Mouse (Mus musculus): ENCODE measurements around the gene Kcmf1.
"Not testable (repeated sequence)": the region's sequence is repeated elsewhere in the genome, so short reads cannot be mapped to it uniquely, and the experiment has no call there.

The Kcmf1 gene

DNA sequence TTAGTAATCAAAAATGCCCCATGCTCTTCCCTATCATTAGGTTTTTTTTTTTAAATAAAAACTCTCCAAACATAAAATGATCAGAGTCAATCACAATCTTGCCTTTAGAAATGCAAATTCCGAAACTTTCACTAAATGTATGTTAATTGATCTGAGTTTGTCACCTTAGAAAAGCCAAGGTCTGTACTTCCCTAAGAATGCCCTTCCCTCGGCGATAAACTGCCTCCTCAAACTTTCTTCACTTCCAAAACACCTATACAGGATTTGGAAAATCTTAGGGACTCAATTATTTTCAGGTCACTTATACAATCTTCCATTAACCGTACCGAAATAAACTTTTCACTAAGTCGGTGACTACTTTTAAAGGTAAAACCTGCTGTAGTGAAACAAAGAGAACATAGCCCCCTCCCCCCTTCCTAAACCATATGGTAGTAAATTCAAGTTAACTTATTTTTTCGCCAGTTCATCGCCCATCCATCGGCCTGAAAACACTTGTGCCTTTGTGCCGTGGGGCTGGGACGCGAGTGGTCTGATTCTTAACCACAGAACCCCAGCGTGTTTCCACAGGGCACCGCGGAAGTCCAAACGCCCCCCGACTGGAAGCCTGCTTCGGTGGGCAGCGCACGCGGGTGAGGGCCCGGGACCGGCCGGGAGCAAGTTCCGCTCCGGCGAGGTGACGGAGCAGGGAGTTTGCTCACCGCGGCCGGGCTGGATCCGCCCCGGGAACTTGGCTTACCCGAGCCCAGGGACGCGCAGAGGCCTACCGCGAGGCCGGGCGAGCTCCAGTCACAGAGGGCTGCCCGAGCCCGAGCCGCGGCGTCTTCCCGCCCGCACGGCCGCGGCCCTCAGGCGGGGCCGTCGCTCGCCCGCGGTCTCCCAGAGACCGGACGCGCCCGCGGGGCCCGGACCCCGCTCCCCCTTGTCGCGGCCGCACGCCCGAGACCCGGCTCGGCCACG is 1.3 kb downstream of the Kcmf1 start:
- DNase-seq: peak; percentile 60 to 80

DNA sequence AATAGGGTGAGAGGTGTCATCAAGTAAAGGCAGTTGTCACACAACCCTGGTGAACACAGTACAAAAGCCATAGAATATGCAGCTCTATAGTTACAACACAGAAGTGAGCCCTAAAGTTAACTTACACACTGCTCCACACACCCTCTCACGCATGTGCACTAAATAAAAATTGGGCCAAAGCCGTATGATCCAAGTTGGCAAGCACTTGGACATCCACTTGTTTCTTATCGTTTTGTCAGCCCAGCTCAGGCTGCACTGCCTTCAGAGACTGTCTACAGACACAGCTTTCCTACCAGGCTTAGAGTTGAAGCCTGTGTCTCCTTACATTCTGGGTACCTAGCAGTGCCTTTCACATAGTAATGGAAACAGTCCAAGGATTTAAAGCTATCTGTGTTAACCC is 4.8 kb downstream of the Kcmf1 start:
- DNase-seq: no peak

DNA sequence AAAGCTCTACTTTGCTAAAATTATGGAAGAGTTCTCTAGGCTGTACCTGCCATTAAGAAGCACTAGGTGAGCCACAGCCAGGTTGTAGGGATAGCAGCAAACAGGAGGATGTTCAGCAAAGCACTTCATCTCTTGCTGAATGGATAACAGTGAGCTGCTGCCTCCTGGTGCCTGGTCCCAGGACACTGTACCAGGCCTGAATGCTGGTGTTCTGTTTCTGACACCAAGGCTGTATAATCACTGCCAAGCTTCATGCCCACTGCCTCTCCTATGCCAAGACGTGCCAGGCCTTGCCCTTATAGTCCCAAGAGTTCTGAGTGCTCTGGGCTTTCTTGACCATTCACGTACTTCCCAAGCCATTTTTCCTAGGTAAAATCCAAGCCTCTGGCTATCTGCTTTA is 8.5 kb downstream of the Kcmf1 start:
- DNase-seq: no peak

DNA sequence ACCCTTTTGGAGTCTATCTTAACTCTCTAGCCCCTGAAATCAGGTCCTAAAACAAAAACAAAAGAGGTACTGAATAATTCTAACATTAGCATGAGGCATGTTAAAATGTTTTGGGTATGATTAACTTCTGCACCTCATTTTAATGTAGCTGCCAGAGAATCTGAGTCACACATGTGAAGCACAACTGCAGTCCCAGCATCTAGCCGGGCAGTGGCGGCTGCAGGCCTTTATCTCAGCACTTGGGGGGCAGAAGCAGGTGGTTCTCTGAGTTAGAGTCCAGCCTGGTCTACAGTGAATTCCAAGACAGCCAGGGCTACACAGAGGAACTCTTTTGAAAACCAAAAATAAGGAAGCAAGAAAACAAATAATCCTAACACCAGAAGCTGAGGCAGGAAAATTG is 11.1 kb downstream of the Kcmf1 start:
- DNase-seq: no peak

DNA sequence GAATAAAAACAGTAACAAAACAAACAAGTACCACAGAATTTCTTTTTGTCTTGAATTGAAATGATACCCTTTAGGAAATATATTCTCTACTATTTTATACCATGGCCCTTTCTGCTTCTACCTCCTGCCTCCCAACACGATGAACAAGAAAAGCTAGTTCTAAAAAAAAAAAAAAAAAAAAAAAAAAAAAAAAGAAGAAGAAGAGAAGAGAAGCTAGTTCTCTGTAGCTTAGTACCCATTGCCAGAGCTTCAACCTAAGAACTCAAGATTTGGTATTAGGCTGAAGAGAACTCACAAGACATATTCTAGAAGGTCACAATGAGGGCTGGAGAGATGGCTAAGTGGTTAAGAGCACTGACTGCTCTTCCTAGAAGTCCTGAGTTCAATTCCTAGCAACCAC is 14.5 kb downstream of the Kcmf1 start:
- no peak for DNase-seq

DNA sequence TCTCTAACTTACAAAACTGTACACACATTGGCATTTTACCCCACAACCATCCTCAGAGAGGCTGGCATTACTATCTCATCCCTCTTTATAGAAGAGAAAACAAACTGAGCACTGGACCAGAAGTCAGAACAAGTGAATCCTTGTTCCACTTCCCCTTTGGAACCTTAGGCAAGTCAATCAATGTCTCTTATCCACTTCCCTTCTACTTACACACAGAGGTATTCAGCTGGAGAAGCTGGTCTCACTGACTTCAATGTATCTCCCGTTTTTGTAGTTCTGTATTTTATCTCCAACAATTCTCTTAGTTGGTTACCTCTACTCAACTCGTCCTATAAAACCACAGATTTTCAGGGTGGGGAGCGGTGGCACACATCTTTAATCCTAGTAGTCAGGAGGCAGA is 15.0 kb downstream of the Kcmf1 start:
- no peak for DNase-seq

DNA sequence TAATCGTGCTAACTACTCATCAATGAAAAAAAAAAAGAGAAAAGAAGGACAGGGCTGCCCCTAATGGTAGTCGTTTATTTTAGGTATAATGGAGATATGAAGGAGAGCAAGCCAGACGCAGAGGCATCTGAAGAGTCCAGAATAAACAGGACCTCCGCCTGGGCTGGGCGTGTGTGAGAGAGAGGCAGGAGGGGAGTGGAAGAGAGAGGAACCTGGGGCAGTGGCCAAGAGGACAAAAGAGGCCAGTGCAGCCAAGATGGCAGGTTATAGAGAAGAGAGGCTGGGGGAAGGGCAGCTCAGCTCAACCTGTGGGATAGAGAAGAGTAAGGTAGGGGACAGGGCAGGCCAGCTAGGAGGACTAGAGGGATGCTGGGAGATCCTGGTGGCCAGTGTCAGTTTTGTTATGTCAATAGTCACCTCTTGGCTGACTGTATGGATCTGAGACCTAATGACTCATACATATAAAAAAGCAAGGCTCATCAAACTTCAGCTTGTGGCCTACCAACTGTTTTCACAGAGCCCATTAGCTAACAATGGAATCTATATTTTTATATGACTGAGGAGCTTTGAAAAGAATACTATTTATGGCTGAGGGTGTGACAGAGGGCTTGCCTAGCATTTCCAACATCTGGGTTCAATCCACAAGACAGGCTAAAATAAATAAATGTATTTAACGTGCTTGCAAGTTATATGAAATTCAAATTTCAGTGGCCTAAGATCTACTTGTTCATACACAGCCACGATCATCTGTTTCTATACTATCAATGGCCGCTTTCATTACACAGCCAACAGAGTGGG is 16.9 kb downstream of the Kcmf1 start:
- DNase-seq: peak in 1 of 2 experiments; percentile 37

DNA sequence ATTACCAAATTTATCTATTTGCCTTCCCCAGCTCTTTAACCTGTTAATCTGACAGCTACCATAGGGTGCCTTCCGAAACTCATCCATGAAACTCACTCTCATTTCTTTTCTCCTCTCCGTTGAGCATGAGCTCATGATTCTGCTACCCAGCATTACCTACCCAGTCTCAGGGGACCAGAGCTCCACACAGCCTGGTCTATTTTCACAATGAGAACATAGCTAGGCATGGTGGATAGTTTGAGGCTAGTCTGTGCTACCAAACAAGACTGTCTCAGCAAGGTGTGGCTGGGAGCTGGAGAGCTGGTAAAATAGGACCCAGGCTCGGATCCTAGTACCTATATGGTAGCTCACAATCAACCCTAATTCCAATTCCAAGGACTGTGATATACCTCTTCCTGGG is 17.6 kb downstream of the Kcmf1 start:
- DNase-seq: no peak

DNA sequence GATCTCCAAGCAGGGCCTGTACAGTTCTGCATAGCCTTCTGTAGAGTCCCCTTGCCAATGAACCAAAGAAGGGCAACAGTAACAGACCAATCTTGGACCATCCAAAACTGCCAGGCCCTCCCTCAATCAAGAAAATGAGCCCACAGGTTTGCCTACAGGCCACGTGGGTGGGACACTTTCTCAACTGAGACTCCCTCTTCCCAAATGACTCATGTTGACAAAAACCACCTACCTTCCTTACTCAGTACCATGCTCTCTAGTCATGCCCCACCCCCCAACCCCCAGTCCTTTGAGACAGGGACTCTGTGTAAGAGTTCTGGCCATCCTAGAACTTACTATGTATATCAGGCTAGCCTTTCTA is 18.2 kb downstream of the Kcmf1 start:
- peak in 1 of 2 experiments; percentile 15 for DNase-seq

DNA sequence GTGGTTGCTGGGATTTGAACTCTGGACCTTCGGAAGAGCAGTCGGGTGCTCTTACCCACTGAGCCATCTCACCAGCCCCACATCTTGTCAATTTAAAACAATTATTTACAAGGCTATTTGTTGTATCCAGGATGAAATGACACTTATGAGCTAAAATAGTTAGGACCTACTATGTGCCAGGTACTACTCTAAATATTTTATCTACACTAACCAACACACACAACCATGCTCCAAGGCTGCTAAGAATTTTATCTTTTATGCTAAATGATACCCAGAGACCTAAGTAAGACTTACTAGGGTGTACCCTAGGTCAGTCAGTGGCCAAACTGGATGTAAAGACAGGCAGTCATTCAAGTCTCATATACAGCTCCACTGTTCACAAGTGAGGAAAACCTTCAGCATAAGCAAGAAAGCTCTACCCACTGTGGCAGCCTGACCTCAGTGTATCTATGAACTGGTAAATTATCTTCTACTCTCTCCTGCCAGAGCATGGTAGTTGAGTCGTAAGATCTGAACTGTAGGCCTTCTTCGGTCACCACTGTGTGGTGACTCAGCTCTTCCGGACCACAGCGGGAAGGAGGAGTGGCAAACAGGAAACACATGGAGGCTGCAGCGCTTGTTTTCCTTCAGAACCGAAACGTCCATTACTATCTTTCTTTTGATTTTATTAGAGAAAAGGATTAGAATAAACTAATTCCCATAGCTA is 18.7 kb downstream of the Kcmf1 start:
- DNase-seq: peak in 1 of 2 experiments; percentile 36

DNA sequence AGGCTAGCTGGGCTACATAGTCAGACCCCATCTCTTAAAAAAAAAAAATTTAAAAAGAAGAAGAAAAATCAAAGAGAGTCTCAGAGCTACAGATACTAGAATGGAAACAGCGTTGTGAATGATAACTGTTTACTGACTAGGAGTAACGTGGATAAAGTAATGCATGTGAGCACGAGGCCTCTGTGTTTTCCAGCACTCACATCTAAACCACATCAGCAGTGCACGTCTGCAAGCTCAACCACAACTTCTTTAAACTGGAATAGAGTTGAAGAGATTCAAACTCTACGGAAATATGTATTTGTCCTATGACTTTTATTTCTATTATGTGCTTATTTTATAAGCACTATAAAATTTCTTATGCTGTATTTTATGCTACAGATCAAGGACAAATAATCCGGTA is 23.1 kb downstream of the Kcmf1 start:
- DNase-seq: no peak

DNA sequence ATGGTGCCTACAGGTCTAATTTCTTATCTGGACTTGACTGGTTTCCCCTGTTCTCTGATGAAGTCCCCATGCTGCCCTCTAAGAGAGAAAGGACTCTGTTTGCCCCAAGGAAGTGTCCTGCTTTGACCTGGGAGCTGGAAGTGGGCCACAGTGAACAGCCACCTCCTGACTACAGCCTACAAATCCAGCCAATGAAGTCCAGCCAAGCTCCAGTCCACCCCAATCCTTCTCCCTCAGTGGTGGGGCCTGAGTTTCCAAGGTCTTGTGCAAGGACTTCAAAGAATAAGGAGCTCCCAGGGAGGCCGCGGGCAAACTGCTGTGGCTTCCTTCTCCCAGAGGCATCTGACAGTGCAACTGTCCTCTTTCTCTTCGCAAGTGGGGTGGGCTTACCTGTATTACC is 26.4 kb downstream of the Kcmf1 start:
- peak; percentile 76 to 91 for DNase-seq

DNA sequence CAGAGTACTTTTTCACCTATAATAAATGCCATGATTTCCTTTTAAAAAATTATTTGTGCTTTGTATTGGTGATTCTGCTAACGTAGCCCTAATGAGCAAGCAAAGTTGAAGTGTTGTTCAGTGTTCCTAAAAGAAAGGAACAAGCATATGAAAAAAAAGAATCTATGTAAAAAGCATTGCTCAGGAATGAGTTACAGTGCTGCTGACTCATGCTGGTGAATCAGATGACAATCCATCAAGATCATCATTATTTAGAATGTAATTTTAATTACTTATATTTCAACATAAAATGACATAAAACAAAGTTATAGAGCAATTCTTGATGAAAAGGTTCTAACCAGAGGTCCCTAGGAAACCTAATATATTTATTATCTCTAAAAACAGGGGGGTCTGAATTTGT is 27.5 kb downstream of the Kcmf1 start:
- DNase-seq: no peak

DNA sequence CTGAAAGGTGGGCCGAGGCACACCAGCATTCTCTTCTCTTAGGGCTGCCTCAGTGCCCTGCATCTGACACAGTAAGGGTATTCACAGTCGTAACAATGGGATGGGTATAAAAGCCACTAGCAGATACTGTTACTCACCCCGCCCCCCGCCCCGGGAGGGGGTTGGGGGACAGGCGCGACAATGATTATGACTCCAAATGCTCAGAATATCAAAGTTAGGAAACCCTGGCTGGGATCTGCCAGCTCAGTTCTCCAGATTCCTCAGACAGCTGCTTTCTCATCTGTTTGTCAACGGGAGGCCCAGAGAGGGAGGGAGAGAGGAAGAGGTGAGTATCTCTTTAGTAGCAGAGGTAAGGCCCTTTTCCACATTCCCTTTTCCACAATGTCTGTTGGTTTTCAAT is 30.2 kb downstream of the Kcmf1 start:
- no peak for DNase-seq

DNA sequence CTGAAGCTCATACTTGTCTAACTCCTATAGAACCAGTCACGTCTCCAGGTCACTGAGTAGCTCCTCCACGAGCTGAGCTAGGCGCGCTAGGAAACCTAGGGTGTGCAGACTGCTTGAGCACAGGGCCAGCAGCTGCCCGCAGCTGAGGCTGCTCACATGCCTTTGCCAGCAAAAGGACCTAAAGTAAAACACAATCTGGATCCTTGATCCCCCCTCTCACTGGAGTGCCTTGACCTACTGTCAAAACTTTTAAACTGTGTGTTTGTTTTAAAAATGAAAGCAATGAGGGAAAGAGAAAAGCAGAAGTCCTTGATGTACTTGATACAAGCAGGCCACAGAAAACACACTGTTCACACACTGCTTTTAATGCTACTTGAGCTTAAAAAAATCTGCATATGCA is 31.1 kb downstream of the Kcmf1 start:
- peak in 1 of 2 experiments; percentile 15 for DNase-seq

DNA sequence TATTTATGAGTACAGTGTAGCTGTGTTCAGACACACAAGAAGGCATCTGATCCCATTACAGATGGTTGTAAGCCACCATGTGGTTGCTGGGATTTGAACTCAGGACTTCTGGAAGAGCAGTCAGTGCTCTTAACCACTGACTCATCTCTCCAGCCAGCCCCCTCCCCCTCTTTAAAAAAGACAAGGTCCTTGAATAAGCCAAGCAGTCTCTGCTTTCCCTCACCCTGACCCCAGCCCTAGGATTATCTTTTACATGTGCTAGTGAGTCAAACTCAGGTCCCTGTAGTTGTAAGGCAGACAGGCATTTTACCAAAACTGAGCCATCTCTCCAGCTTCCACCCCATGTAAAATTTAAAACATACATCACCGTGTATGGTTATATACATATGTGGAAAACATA is 32.0 kb downstream of the Kcmf1 start:
- DNase-seq: no peak

DNA sequence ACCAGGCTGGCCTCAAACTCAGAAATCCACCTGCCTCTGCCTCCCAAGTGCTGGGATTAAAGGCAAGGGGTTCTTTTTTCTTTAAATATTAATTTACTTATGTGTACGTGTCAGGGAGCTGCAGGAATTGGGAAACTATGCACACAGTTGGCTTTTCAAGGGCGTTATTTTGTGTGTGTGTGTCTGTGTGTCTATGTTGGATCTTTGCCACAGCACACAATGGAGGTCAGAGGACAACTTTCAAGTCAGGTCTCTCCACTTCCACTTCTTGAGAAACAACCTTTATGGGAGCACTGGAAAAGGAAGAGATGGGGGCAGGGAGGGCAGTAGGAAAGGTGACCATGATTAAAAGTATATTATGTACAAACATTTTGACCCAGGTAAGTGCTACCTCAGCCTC is 33.5 kb downstream of the Kcmf1 start:
- DNase-seq: no peak

DNA sequence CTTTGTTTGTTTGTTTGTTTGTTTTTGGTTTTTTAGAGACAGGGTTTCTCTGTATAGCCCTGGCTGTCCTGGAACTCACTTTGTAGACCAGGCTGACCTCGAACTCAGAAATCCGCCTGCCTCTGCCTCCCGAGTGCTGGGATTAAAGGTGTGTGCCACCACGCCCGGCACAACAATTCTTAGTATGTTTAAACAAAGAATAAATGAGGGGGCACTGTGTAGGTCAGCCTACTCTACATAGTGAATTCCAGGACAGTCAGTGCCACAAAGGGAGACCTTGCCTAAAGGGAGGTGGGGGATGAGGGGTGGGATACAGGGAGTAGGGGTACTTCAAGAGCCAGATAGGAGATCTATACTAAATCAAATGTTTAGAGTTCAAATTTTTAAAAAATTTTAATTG is 37.1 kb downstream of the Kcmf1 start:
- DNase-seq: not testable (repeated sequence)

DNA sequence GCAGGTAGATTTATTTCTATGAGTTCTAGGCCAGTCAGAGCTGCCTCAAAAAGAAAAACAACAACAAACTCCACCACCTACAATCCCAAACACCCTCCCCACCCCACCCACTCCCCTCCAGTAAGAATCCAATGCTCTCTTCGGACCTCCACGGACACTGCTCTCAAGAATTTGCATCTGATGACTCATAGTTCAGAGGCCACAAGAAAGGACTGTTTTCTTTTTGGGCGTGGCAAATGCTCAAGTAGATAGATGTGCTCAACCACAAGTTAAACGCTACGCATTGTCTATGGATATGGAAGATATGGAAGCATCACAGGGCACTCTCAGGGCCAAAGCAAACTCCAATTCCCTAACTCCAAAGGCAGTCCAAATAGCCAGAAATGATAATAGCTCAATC is 45.5 kb downstream of the Kcmf1 start:
- no peak for DNase-seq

DNA sequence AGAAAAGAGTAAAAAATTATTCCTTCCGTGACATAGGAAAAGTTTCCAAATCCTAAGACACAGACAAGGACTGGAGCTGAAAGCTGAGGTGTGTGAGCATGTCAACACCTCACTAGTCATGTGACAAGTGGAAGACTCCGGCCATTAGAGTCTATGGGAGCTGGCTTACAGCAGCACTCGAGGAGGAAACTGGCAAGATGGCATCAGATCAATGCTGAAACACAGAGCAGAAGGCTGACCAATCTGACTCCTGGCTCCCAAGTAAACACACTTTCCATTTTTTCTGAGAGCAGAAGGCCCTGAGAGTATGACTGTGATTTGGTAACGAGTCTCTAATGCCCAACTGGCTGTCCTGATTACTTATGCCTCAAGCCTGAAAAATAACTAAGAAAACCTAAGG is 47.6 kb downstream of the Kcmf1 start:
- no peak for DNase-seq

DNA sequence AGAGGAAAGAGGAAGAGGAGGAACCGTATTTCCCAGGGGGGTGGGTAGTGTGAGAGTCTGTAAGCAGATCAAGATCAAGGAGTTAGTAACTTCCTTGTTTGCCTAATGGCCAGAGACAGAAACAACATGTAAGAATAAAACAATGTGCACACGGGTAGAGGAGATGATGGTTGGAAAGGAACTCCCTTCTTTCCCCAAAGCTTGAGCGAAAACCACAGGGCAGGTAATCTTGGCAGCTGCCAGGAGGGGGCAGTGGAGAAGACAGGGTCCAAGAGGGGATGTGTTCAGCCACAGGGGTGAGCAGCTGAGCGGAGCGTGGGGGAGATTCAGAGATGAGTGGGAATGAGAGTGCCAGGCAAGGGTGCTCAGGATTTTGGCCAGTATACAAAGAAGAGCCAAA is 48.1 kb downstream of the Kcmf1 start:
- peak; percentile 24 to 47 for DNase-seq

DNA sequence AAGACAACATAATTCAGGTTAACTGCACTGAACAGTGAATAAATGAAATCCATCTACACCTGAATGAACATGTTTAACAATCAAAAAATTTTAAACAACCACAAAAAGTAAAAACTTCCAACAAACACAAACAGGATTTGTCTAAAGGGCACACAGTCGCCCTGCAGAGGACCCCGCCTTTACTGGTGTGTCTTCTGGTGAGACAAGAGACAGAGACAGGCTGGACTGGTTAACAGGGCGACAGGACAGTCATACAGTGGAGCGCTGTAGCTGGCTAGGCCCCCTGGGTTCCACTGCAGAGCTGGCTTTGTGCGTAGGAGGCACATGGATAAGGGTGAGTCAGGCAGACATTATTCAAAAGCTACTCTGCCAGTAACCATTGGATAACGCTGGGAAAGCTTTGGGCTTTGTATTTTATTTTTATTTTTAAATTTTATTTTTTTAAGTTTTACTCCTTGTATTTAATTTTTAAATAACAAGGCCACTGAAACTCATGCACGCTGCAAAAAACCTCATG is 57.7 kb downstream of the Kcmf1 start:
- DNase-seq: no peak

All from kidney, postnatal 25 days (tissue).